Mouse (Mus musculus) liver, embryonic 12.5 days (tissue): ENCODE data around the gene Sv2a. TPM values are rescaled to one million over a fixed set of nuclear protein-coding genes. Genes with fewer than 3 reads are reported as not detected.
"Not testable (repeated sequence)": the region's sequence is repeated elsewhere in the genome, so short reads cannot be mapped to it uniquely, and the experiment has no call there.

Experiments
- ATAC-seq: fragments of 200-750 bp; cut with Nextera tagmentation; 2 replicates; pipeline ENCODE4 v1.8.0; 2017; ENCODE audit warnings: moderate number of reproducible peaks, mild to moderate bottlenecking, moderate library complexity
- H3K27ac ChIP-seq: fragments of 300-500 bp; sonication (generic); 2 replicates; pipeline ENCODE4 v1.5.1; 2016; ENCODE audit warnings: mild to moderate bottlenecking
- H3K27me3 ChIP-seq: fragments of 300-500 bp; sonication (generic); replicated peaks from 2 replicates; pipeline ENCODE4 v1.6.1; 2016; ENCODE audit warnings: mild to moderate bottlenecking, moderate library complexity
- H3K36me3 ChIP-seq: fragments of 300-500 bp; sonication (generic); 2 replicates; pipeline ENCODE4 v1.6.1; 2016; ENCODE audit warnings: mild to moderate bottlenecking, moderate library complexity
- H3K4me1 ChIP-seq: fragments of 300-500 bp; sonication (generic); 2 replicates; pipeline ENCODE4 v1.6.1; 2016
- H3K4me2 ChIP-seq: fragments of 300-500 bp; sonication (generic); 2 replicates; pipeline ENCODE4 v1.6.1; 2016; ENCODE audit warnings: mild to moderate bottlenecking, moderate library complexity
- H3K4me3 ChIP-seq: fragments of 300-500 bp; sonication (generic); 2 replicates; pipeline ENCODE4 v1.5.1; 2016; ENCODE audit warnings: mild to moderate bottlenecking, moderate library complexity
- H3K9ac ChIP-seq: fragments of 300-500 bp; sonication (generic); 2 replicates; pipeline ENCODE4 v1.6.1; 2016; ENCODE audit warnings: mild to moderate bottlenecking, moderate library complexity
- H3K9me3 ChIP-seq: fragments of 300-500 bp; sonication (generic); replicated peaks from 2 replicates; pipeline ENCODE4 v1.6.1; 2016; ENCODE audit warnings: mild to moderate bottlenecking, moderate library complexity
- WGBS: fragments of 180-500 bp; shearing (Covaris S2); methylation state at CpG from one replicate; pipeline ENCODE4 v1.1.7; 2016; ENCODE audit not compliant: insufficient replicate concordance; 5-methylcytosine and 5-hydroxymethylcytosine counted together
- polyA plus RNA-seq: library from polyadenylated mRNA; unstranded; fragments of >200 nt; fragmentation: Nextera tagmentation; extraction: Ambion mirVana; gene quantifications from 2 replicates; pipeline ENCODE4 v1.2.1, GENCODE M21; 2016

The Sv2a gene
- polyA plus RNA-seq, 1 experiment from 2014 or later, result 1.4 TPM

GRCm38 (mm10) chr3:96198601-96199251 lies 17.8 kb downstream of the Sv2a start:
- H3K27ac ChIP-seq, result 0 out of 2 replicates have a peak overlapping the region, but pooled peaks have one; percentile 21
- not testable (repeated sequence) for ATAC-seq
- H3K9ac ChIP-seq, result 0 out of 2 replicates have a peak overlapping the region, but pooled peaks have one; percentile 41

GRCm38 (mm10) chr3:96199731-96200130 lies 18.8 kb downstream of the Sv2a start:
- H3K4me1 ChIP-seq, result peaks cover 32% of the 10 kb centered on the region
- H3K9me3 ChIP-seq, result 0 out of 2 replicates have a peak, but pooled peaks cover 5% of the 10 kb centered on the region
- 41% methylated on average over 2 of the region's 2 CpGs for WGBS
- no peaks in the 10 kb centered on the region for H3K27me3 ChIP-seq
- no peak overlapping the region for H3K4me3 ChIP-seq
- no peak overlapping the region for H3K4me2 ChIP-seq
- ATAC-seq, result no peak
- peaks cover 6% of the 10 kb centered on the region; the same call in 1 of the 2 replicates for H3K36me3 ChIP-seq
- H3K9ac ChIP-seq, result no peak overlapping the region
- no peak overlapping the region for H3K27ac ChIP-seq

More at GRCm38 (mm10) chr3:96198601-96199251, 17.8 kb downstream of the Sv2a start:
- H3K9me3 ChIP-seq, H3K4me3 ChIP-seq, H3K36me3 ChIP-seq, H3K27me3 ChIP-seq: not testable (repeated sequence)
- H3K4me1 ChIP-seq, result peaks cover 32% of the 10 kb centered on the region
- peak overlapping the region; percentile 99 for H3K4me2 ChIP-seq
- WGBS, result 12% methylated on average over 8 of the region's 8 CpGs

GRCm38 (mm10) chr3:96207819-96208218 lies 26.9 kb downstream of the Sv2a start:
- H3K4me1 ChIP-seq, result no peaks in the 10 kb centered on the region
- 75% methylated on average over 3 of the region's 3 CpGs for WGBS
- H3K9ac ChIP-seq, result no peak overlapping the region
- H3K9me3 ChIP-seq, result no peaks in the 10 kb centered on the region
- H3K27me3 ChIP-seq, result peaks cover 12% of the 10 kb centered on the region
- no peaks in the 10 kb centered on the region for H3K36me3 ChIP-seq
- no peak overlapping the region for H3K4me3 ChIP-seq
- no peak overlapping the region for H3K27ac ChIP-seq
- no peak overlapping the region for H3K4me2 ChIP-seq
- no peak for ATAC-seq

GRCm38 (mm10) chr3:96209242-96209641 lies 28.3 kb downstream of the Sv2a start:
- Histone ChIP-seq H3K4me1 (no peaks in the 10 kb centered on the region), H3K27me3 (peaks cover 12% of the 10 kb centered on the region), H3K4me3 (no peak overlapping the region), H3K4me2 (no peak overlapping the region), H3K9ac (no peak overlapping the region), H3K36me3 (no peaks in the 10 kb centered on the region), H3K27ac (no peak overlapping the region), H3K9me3 (no peaks in the 10 kb centered on the region)
- WGBS, result 31% methylated on average over 15 of the region's 15 CpGs
- no peak for ATAC-seq

GRCm38 (mm10) chr3:96219191-96219641 lies 38.3 kb downstream of the Sv2a start:
- peaks cover 52% of the 10 kb centered on the region for H3K4me1 ChIP-seq
- H3K36me3 ChIP-seq, result no peaks in the 10 kb centered on the region
- H3K4me2 ChIP-seq, result peak overlapping the region; percentile 85
- peak overlapping the region; percentile 99 for H3K27ac ChIP-seq
- H3K27me3 ChIP-seq, result 0 out of 2 replicates have a peak, but pooled peaks cover 3% of the 10 kb centered on the region
- peak overlapping the region; percentile 66 for H3K4me3 ChIP-seq
- H3K9ac ChIP-seq, result peak overlapping the region; percentile 94
- ATAC-seq, result no peak
- WGBS, result under 1% methylated on average over 12 of the region's 12 CpGs
- H3K9me3 ChIP-seq, result no peaks in the 10 kb centered on the region

- under 1% methylated on average over 37 of the region's 37 CpGs for WGBS
- Histone ChIP-seq H3K4me3 (peak within 1 kb of the TSS; percentile 66), H3K9me3 (no peaks in the 10 kb centered on the region), H3K4me2 (peak within 1 kb of the TSS; percentile 85), H3K9ac (peak within 1 kb of the TSS; percentile 94), H3K27ac (peak within 1 kb of the TSS; percentile 99), H3K27me3 (0 out of 2 replicates have a peak, but pooled peaks cover 3% of the 10 kb centered on the region), H3K4me1 (peaks cover 56% of the 10 kb centered on the region), H3K36me3 (no peaks in the 10 kb centered on the region)
- peak; percentile 69 for ATAC-seq
These were observed 38.7 kb downstream of the Sv2a start, which contains the start of the genes Bola1 and Hist2h2ab for GRCm38 (mm10) chr3:96219661-96220130. Bola1 (minus strand) TSS chr3:96219709. Hist2h2ab (plus strand) TSS chr3:96219865.

GRCm38 (mm10) chr3:96220131-96220764 lies 39.3 kb downstream of the Sv2a start:
- peak overlapping the region; percentile 85 for H3K4me2 ChIP-seq
- not testable (repeated sequence) for H3K9me3 ChIP-seq, H3K27me3 ChIP-seq, ATAC-seq, H3K36me3 ChIP-seq
- H3K4me1 ChIP-seq, result peaks cover 59% of the 10 kb centered on the region
- under 1% methylated on average over 36 of the region's 47 CpGs for WGBS
- H3K4me3 ChIP-seq, result peak overlapping the region; percentile 66
- peak overlapping the region; percentile 94 for H3K9ac ChIP-seq
- peak overlapping the region; percentile 99 for H3K27ac ChIP-seq

DNA sequence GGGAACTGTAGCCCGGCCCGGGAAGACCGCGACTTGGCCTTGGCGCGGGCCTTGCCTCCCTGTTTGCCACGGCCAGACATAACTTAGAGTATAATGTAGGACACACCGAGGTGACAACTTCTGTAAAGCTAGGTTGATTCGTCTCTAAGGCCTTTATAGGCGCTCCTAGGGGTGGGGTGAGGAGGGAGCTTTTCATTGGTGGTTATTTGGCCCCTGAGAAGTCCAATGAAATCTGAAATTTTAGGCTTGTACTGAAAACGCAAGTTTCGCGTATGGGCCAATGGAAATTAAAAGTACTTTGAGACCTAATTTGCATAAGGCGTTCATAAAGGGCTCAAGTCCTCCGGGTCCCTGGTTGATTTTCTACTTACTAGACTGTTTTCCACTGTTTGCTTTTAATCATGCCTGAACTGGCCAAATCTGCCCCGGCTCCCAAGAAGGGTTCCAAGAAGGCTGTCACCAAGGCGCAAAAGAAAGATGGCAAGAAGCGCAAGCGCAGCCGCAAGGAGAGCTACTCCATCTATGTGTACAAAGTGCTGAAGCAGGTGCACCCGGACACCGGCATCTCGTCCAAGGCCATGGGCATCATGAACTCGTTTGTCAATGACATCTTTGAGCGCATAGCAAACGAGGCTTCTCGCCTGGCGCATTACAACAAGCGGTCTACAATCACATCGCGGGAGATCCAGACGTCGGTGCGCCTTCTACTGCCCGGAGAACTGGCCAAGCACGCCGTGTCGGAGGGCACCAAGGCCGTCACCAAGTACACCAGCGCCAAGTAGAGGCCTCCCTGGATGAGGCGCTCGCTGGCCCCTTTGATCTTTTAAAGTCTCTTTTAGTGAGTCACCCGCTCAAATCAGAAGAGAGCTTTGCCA lies 40.1 kb downstream of the Sv2a start, which contains the start of the genes Hist2h2ac and Hist2h2be:
Gene Hist2h2ac, minus strand, starts transcription at position 116 of the 875 bp plus-strand sequence.
Gene Hist2h2be, plus strand, starts transcription at position 355 of the 875 bp plus-strand sequence.
- peak within 1 kb of the TSS; percentile 99 for H3K27ac ChIP-seq
- WGBS, result 2% methylated on average over 43 of the region's 43 CpGs
- H3K4me2 ChIP-seq, result peak within 1 kb of the TSS; percentile 85
- peak within 1 kb of the TSS; percentile 94 for H3K9ac ChIP-seq
- no peaks in the 10 kb centered on the region for H3K36me3 ChIP-seq
- ATAC-seq, result peak; percentile 91
- H3K4me3 ChIP-seq, result peak within 1 kb of the TSS; percentile 66
- H3K4me1 ChIP-seq, result peaks cover 61% of the 10 kb centered on the region
- no peaks in the 10 kb centered on the region for H3K9me3 ChIP-seq
- no peaks in the 10 kb centered on the region for H3K27me3 ChIP-seq

DNA sequence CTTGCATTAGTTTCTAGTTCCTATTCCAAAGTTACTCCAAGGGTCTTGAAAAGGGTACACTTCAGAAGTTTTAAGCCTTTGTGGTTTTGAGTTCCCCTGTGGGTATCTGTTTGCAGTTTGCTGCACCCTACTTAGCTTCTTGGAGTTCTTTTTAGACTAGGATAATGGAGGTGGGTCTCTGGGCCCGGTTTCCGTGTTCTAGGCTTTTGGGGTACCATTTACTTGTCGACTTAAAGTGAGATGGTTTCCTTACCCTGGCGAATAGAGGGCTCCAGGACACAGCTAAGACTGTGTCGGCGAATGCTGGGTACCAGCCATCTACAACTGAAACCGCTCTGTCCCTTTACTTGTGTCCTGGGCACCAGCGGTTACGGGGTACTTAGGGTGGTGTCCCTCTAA lies 40.7 kb downstream of the Sv2a start:
- peak overlapping the region; percentile 99 for H3K27ac ChIP-seq
- H3K4me2 ChIP-seq, result peak overlapping the region; percentile 85
- no peaks in the 10 kb centered on the region for H3K9me3 ChIP-seq
- H3K4me3 ChIP-seq, result peak overlapping the region; percentile 66
- H3K36me3 ChIP-seq, result no peaks in the 10 kb centered on the region
- ATAC-seq, result no peak
- 26% methylated on average over 9 of the region's 9 CpGs for WGBS
- H3K27me3 ChIP-seq, result no peaks in the 10 kb centered on the region
- peak overlapping the region; percentile 94 for H3K9ac ChIP-seq
- peaks cover 67% of the 10 kb centered on the region for H3K4me1 ChIP-seq

- Histone ChIP-seq H3K27ac (peak overlapping the region; percentile 99), H3K27me3 (no peaks in the 10 kb centered on the region), H3K9me3 (no peaks in the 10 kb centered on the region), H3K9ac (peak overlapping the region; percentile 94), H3K4me2 (peak overlapping the region; percentile 85), H3K36me3 (no peaks in the 10 kb centered on the region), H3K4me1 (peaks cover 70% of the 10 kb centered on the region), H3K4me3 (peak overlapping the region; percentile 66)
- ATAC-seq, result no peak
- 77% methylated on average over 4 of the region's 4 CpGs for WGBS
These were observed 41.8 kb downstream of the Sv2a start for GRCm38 (mm10) chr3:96222774-96223173.

DNA sequence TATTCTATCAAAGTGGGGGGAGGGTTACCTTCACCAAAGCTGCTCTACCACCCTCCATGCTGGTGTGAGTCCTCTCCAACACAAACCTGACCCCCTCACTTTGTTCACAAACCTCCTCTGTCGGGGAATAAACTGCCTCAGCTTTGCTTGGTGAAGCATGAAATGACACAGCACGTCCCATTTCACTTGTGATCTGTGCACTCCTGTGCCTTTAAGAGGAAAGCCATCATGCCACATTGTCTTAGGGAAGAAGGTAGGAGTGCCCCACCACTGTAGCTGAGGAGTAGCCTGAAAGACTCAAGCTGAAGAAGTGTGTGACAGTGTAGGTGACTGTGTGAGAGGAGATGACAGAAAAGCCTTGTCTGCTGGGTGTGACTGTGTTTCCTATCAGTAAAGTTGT lies 44.5 kb downstream of the Sv2a start:
- H3K4me3 ChIP-seq, result peak overlapping the region; percentile 20; the same call in 1 of the 2 replicates
- ATAC-seq, result no peak
- peak overlapping the region; percentile 94 for H3K9ac ChIP-seq
- no peaks in the 10 kb centered on the region for H3K36me3 ChIP-seq
- H3K4me1 ChIP-seq, result peaks cover 60% of the 10 kb centered on the region
- 53% methylated on average over 2 of the region's 2 CpGs for WGBS
- H3K4me2 ChIP-seq, result peak overlapping the region; percentile 85
- no peaks in the 10 kb centered on the region for H3K27me3 ChIP-seq
- H3K27ac ChIP-seq, result peak overlapping the region; percentile 72
- no peaks in the 10 kb centered on the region for H3K9me3 ChIP-seq
